Mouse (Mus musculus): ENCODE measurements around the gene Drp2.

Drp2 gene

GRCm38 (mm10) chrX:134403863-134404583 is at the start of gene Drp2:
Drp2 (plus strand) TSS chrX:134404551.
- no peak for DNase-seq

GRCm38 (mm10) chrX:134359336-134359735 is 45.0 kb upstream of the Drp2 start:
- peak; percentile 56 for DNase-seq

GRCm38 (mm10) chrX:134362156-134362555 is 42.2 kb upstream of the Drp2 start:
- DNase-seq = no peak

GRCm38 (mm10) chrX:134365421-134365820 is 38.9 kb upstream of the Drp2 start:
- no peak for DNase-seq

- no peak for DNase-seq
These were observed 37.8 kb upstream of the Drp2 start for GRCm38 (mm10) chrX:134366547-134366946.

- DNase-seq = no peak
These were observed 33.1 kb upstream of the Drp2 start for GRCm38 (mm10) chrX:134371279-134371678.

- no peak for DNase-seq
These were observed 30.2 kb upstream of the Drp2 start for GRCm38 (mm10) chrX:134374190-134374589.

GRCm38 (mm10) chrX:134384896-134385295 is 19.5 kb upstream of the Drp2 start:
- DNase-seq = no peak

- no peak for DNase-seq
These were observed 5.4 kb upstream of the Drp2 start for GRCm38 (mm10) chrX:134398972-134399371.

GRCm38 (mm10) chrX:134404584-134404955 is 219 bp downstream of the Drp2 start:
- DNase-seq = no peak

GRCm38 (mm10) chrX:134409354-134409900 is 5.1 kb downstream of the Drp2 start:
- DNase-seq = no peak

- DNase-seq = no peak
These were observed 7.7 kb downstream of the Drp2 start for GRCm38 (mm10) chrX:134412096-134412495.

- no peak for DNase-seq
These were observed 15.7 kb downstream of the Drp2 start for GRCm38 (mm10) chrX:134420097-134420496.

- DNase-seq = no peak
These were observed 19.9 kb downstream of the Drp2 start for GRCm38 (mm10) chrX:134424263-134424662.

GRCm38 (mm10) chrX:134425798-134426197 is 21.4 kb downstream of the Drp2 start:
- no peak for DNase-seq

GRCm38 (mm10) chrX:134426819-134427218 is 22.5 kb downstream of the Drp2 start:
- DNase-seq = no peak

GRCm38 (mm10) chrX:134427307-134427706 is 23.0 kb downstream of the Drp2 start:
- no peak for DNase-seq

GRCm38 (mm10) chrX:134474988-134475710 is 70.8 kb downstream of the Drp2 start:
- DNase-seq = no peak

- DNase-seq = no peak
These were observed 71.9 kb downstream of the Drp2 start, which contains the start of gene Taf7l for GRCm38 (mm10) chrX:134476290-134476689. Taf7l (minus strand) TSS chrX:134476490.

GRCm38 (mm10) chrX:134481720-134482119 is 77.4 kb downstream of the Drp2 start:
- no peak for DNase-seq

- no peak for DNase-seq
These were observed 96.3 kb downstream of the Drp2 start for GRCm38 (mm10) chrX:134500651-134501050.
